Mouse (Mus musculus) forebrain, embryonic 16.5 days (tissue): ENCODE measurements around the gene Cfap206. TPM values are rescaled to one million over a fixed set of nuclear protein-coding genes. Genes with fewer than 3 reads are reported as not detected.
"Not testable (repeated sequence)": the region's sequence is repeated elsewhere in the genome, so short reads cannot be mapped to it uniquely, and the experiment has no call there.

Experiments used
- ATAC-seq: fragments of 200-750 bp; cut with Nextera tagmentation; 2 replicates; pipeline ENCODE4 v1.8.0; 2017; ENCODE audit warnings: mild to moderate bottlenecking, moderate library complexity
- H3K27ac ChIP-seq: fragments of 300-500 bp; sonication (generic); 2 replicates; pipeline ENCODE4 v1.5.1; 2014; ENCODE audit warnings: low read length, control low read depth
- H3K27me3 ChIP-seq: fragments of 300-500 bp; sonication (generic); replicated peaks from 2 replicates; pipeline ENCODE4 v1.6.1; 2014; ENCODE audit warnings: low read length; ENCODE audit not compliant: control insufficient read depth, insufficient read depth
- H3K36me3 ChIP-seq: fragments of 300-500 bp; sonication (generic); 2 replicates; pipeline ENCODE4 v1.6.1; 2014; ENCODE audit not compliant: control insufficient read depth, insufficient read depth
- H3K4me1 ChIP-seq: fragments of 300-500 bp; sonication (generic); replicated peaks from 2 replicates; pipeline ENCODE4 v1.6.1; 2014; ENCODE audit warnings: low read length; ENCODE audit not compliant: control insufficient read depth, insufficient read depth
- H3K4me2 ChIP-seq: fragments of 300-500 bp; sonication (generic); 2 replicates; pipeline ENCODE4 v1.6.1; 2014; ENCODE audit warnings: mild to moderate bottlenecking, low read length, control low read depth
- H3K4me3 ChIP-seq: fragments of 300-500 bp; sonication (generic); replicated peaks from 2 replicates; pipeline ENCODE4 v1.5.1; 2014; ENCODE audit warnings: mild to moderate bottlenecking, low read length, control low read depth
- H3K9ac ChIP-seq: fragments of 300-500 bp; sonication (generic); replicated peaks from 2 replicates; pipeline ENCODE4 v1.6.1; 2014; ENCODE audit warnings: low read depth, low read length, control low read depth
- H3K9me3 ChIP-seq: fragments of 300-500 bp; sonication (generic); 2 replicates; pipeline ENCODE4 v1.6.1; 2016; ENCODE audit warnings: low read length; ENCODE audit not compliant: control insufficient read depth
- WGBS: fragments of 180-500 bp; shearing (Covaris S2); extraction: QIAGEN DNeasy Blood & Tissue Kit; methylation state at CpG from one replicate; pipeline ENCODE4 v1.1.7; 2014; 5-methylcytosine and 5-hydroxymethylcytosine counted together
- polyA plus RNA-seq: library from polyadenylated mRNA; unstranded; fragments of >200 nt; fragmentation: Nextera tagmentation; extraction: Ambion mirVana; gene quantifications from 2 replicates; pipeline ENCODE4 v1.2.1, GENCODE M21; 2015

Gene Cfap206
- 0.99 and 1.8 TPM in 2 replicates for polyA plus RNA-seq

GRCm38 (mm10) chr4:34729851-34730341 lies at the start of gene Cfap206:
Gene Cfap206 (minus strand): TSS chr4:34730206.
- Histone ChIP-seq H3K4me3 (peak within 1 kb of the TSS; percentile 51), H3K4me1 (peaks cover 6% of the 10 kb centered on the region; the same call in 1 of the 2 replicates), H3K4me2 (peak within 1 kb of the TSS; percentile 83), H3K27me3 (0 out of 2 replicates have a peak, but pooled peaks cover 2% of the 10 kb centered on the region), H3K27ac (no peak within 1 kb of the TSS), H3K9ac (peak within 1 kb of the TSS; percentile 45; the same call in 1 of the 2 replicates), H3K9me3 (no peaks in the 10 kb centered on the region), H3K36me3 (no peaks in the 10 kb centered on the region)
- WGBS = under 1% methylated on average over 35 of the region's 38 CpGs
- ATAC-seq = peak; percentile 97

- peak within 1 kb of the TSS; percentile 68 for H3K27ac ChIP-seq
- no peaks in the 10 kb centered on the region for H3K9me3 ChIP-seq
- peak within 1 kb of the TSS; percentile 67 for H3K9ac ChIP-seq
- no peaks in the 10 kb centered on the region for H3K27me3 ChIP-seq
- peak within 1 kb of the TSS; percentile 85 for H3K4me2 ChIP-seq
- 4% methylated on average over 40 of the region's 40 CpGs for WGBS
- H3K4me1 ChIP-seq = peaks cover 4% of the 10 kb centered on the region; the same call in 1 of the 2 replicates
- peak; percentile 98 for ATAC-seq
- no peaks in the 10 kb centered on the region for H3K36me3 ChIP-seq
- H3K4me3 ChIP-seq = peak within 1 kb of the TSS; percentile 61
Measured at GRCm38 (mm10) chr4:34777677-34778527, 47.9 kb upstream of the Cfap206 start, which contains the start of gene Smim8. Gene Smim8 (minus strand): TSS chr4:34778423.

GRCm38 (mm10) chr4:34771652-34772371 lies 41.8 kb upstream of the Cfap206 start:
- Histone ChIP-seq H3K9me3 (no peaks in the 10 kb centered on the region), H3K4me1 (no peaks in the 10 kb centered on the region), H3K9ac (no peak overlapping the region), H3K27ac (no peak overlapping the region), H3K4me3 (no peak overlapping the region), H3K27me3 (no peaks in the 10 kb centered on the region), H3K4me2 (no peak overlapping the region), H3K36me3 (0 out of 2 replicates have a peak, but pooled peaks cover 2% of the 10 kb centered on the region)
- ATAC-seq = no peak
- 5% methylated on average over 8 of the region's 8 CpGs for WGBS

GRCm38 (mm10) chr4:34756163-34756562 lies 26.2 kb upstream of the Cfap206 start, which contains the start of gene Gm136:
Gene Gm136 (minus strand): TSS chr4:34756263.
- 92% methylated on average over 1 of the region's 1 CpGs for WGBS
- Histone ChIP-seq H3K4me1 (no peaks in the 10 kb centered on the region), H3K36me3 (no peaks in the 10 kb centered on the region), H3K4me2 (no peak within 1 kb of the TSS), H3K27me3 (no peaks in the 10 kb centered on the region), H3K9me3 (no peaks in the 10 kb centered on the region), H3K4me3 (no peak within 1 kb of the TSS), H3K27ac (no peak within 1 kb of the TSS), H3K9ac (no peak within 1 kb of the TSS)
- ATAC-seq = no peak

DNA sequence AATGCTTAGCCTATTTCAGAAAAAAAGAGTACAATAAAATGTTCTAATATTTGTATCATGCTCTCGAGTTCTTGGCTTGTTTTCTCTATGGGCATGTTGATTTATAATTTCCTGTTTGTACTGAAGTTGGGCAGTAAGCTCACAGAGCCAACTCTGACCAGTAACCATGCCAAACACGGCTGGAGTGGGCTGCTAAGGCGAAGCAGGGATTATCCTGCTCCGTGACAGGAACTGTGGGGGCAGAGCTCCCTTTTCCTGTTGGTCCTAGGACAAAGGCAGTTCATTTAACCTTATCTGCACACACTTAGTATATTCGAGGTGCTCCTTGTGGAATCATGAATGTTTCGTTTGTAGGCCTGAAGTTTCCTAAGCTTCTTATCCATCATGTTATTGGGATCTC lies 19.2 kb upstream of the Cfap206 start:
- no peak overlapping the region for H3K4me2 ChIP-seq
- H3K4me1 ChIP-seq = no peaks in the 10 kb centered on the region
- WGBS = 59% methylated on average over 6 of the region's 6 CpGs
- no peaks in the 10 kb centered on the region for H3K36me3 ChIP-seq
- H3K27ac ChIP-seq = no peak overlapping the region
- ATAC-seq = no peak
- H3K27me3 ChIP-seq = no peaks in the 10 kb centered on the region
- no peak overlapping the region for H3K4me3 ChIP-seq
- no peak overlapping the region for H3K9ac ChIP-seq
- no peaks in the 10 kb centered on the region for H3K9me3 ChIP-seq

GRCm38 (mm10) chr4:34734461-34734860 lies 4.5 kb upstream of the Cfap206 start:
- H3K36me3 ChIP-seq = no peaks in the 10 kb centered on the region
- no peaks in the 10 kb centered on the region for H3K9me3 ChIP-seq
- 0 out of 2 replicates have a peak, but pooled peaks cover 1% of the 10 kb centered on the region for H3K27me3 ChIP-seq
- ATAC-seq = no peak
- WGBS = 84% methylated on average over 3 of the region's 3 CpGs
- H3K4me3 ChIP-seq = no peak overlapping the region
- H3K4me2 ChIP-seq = no peak overlapping the region
- no peak overlapping the region for H3K9ac ChIP-seq
- peaks cover 6% of the 10 kb centered on the region; the same call in 1 of the 2 replicates for H3K4me1 ChIP-seq
- H3K27ac ChIP-seq = no peak overlapping the region

- H3K4me1 ChIP-seq, H3K27me3 ChIP-seq, H3K9me3 ChIP-seq, H3K9ac ChIP-seq, H3K4me2 ChIP-seq, H3K27ac ChIP-seq, ATAC-seq, H3K36me3 ChIP-seq, H3K4me3 ChIP-seq: not testable (repeated sequence)
- WGBS = 33% methylated on average over 2 of the region's 2 CpGs
Measured at GRCm38 (mm10) chr4:34733415-34733814, 3.4 kb upstream of the Cfap206 start.

DNA sequence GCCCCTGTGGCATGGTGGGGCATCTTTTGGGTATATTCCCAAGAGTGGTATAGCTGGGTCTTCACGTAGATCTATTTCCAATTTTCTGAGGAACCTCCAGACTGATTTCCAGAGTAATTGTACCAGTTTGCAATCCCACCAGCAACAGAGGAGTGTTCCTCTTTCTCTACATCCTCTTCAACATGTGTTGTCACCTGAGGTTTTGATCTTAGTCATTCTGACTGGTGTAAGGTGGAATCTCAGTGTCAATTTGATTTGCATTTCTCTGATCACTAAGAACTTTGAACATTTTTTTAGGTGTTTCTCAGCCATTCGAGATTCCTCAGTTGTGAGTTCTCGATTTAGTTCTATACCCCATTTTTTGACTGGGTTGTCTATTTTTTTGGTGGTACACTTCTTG lies 4.3 kb downstream of the Cfap206 start:
- not testable (repeated sequence) for H3K4me2 ChIP-seq, H3K36me3 ChIP-seq, H3K27ac ChIP-seq, H3K4me3 ChIP-seq, ATAC-seq, H3K9ac ChIP-seq, H3K27me3 ChIP-seq, H3K9me3 ChIP-seq, H3K4me1 ChIP-seq
- 94% methylated on average over 3 of the region's 3 CpGs for WGBS

- Histone ChIP-seq H3K9ac (no peak overlapping the region), H3K36me3 (no peaks in the 10 kb centered on the region), H3K4me1 (no peaks in the 10 kb centered on the region), H3K4me3 (no peak overlapping the region), H3K4me2 (no peak overlapping the region), H3K9me3 (0 out of 2 replicates have a peak, but pooled peaks cover 2% of the 10 kb centered on the region), H3K27me3 (no peaks in the 10 kb centered on the region), H3K27ac (no peak overlapping the region)
- no peak for ATAC-seq
- WGBS = 56% methylated on average over 4 of the region's 4 CpGs
Measured at GRCm38 (mm10) chr4:34724306-34724705, 5.7 kb downstream of the Cfap206 start.
